Mouse (Mus musculus): ENCODE data around the gene Zfp580. TPM values are rescaled to one million over a fixed set of nuclear protein-coding genes. Genes with fewer than 3 reads are reported as not detected.
"Not testable (repeated sequence)": the region's sequence is repeated elsewhere in the genome, so short reads cannot be mapped to it uniquely, and the experiment has no call there.

The Zfp580 gene
- polyA plus RNA-seq, 1 experiment from 2014 or later = 18.7 TPM

- Histone ChIP-seq H3K4me1 (peaks cover 37% of the 10 kb centered on the region), H3K4me2 (no peak overlapping the region), H3K36me3 (peaks cover 31% of the 10 kb centered on the region), H3K27ac (replicated peaks) (no peak overlapping the region), H3K9ac (no peak overlapping the region), H3K9me3 (no peaks in the 10 kb centered on the region), H3K4me3 (no peak overlapping the region), H3K27me3 (replicated peaks) (no peaks in the 10 kb centered on the region)
- no peak for ATAC-seq (ENCODE audit: extremely low read depth, insufficient number of reproducible peaks, low FRiP score, low TSS enrichment)
- WGBS = 94% methylated on average over 21 of the region's 21 CpGs
These were observed 33.4 kb upstream of the Zfp580 start for GRCm38 (mm10) chr7:5017931-5018330.

GRCm38 (mm10) chr7:5019576-5019975, 31.8 kb upstream of the Zfp580 start:
- WGBS = 28% methylated on average over 8 of the region's 8 CpGs
- Histone ChIP-seq H3K4me1 (peaks cover 39% of the 10 kb centered on the region), H3K4me3 (peak overlapping the region; percentile 77), H3K4me2 (peak overlapping the region; percentile 91), H3K36me3 (peaks cover 46% of the 10 kb centered on the region), H3K9ac (peak overlapping the region; percentile 75), H3K27ac (replicated peaks) (peak overlapping the region; percentile 95)
- not testable (repeated sequence) for ATAC-seq (ENCODE audit: extremely low read depth, insufficient number of reproducible peaks, low FRiP score, low TSS enrichment); H3K9me3 ChIP-seq; H3K27me3 ChIP-seq (replicated peaks)

GRCm38 (mm10) chr7:5020000-5020681, 31.2 kb upstream of the Zfp580 start, which contains the start of the genes Zfp865 and Ccdc106:
Gene Zfp865, plus strand, starts transcription at chr7:5020376.
Gene Ccdc106, plus strand, starts transcription at chr7:5020553.
- peaks cover 39% of the 10 kb centered on the region for H3K4me1 ChIP-seq
- ATAC-seq (ENCODE audit: extremely low read depth, insufficient number of reproducible peaks, low FRiP score, low TSS enrichment) = peak; percentile 85
- H3K27ac ChIP-seq (replicated peaks) = peak within 1 kb of the TSS; percentile 95
- peak within 1 kb of the TSS; percentile 77 for H3K4me3 ChIP-seq
- under 1% methylated on average over 44 of the region's 49 CpGs for WGBS
- no peaks in the 10 kb centered on the region for H3K27me3 ChIP-seq (replicated peaks)
- peaks cover 52% of the 10 kb centered on the region for H3K36me3 ChIP-seq
- peak within 1 kb of the TSS; percentile 91 for H3K4me2 ChIP-seq
- no peaks in the 10 kb centered on the region for H3K9me3 ChIP-seq
- peak within 1 kb of the TSS; percentile 96 for H3K9ac ChIP-seq

GRCm38 (mm10) chr7:5020685-5021084, 30.7 kb upstream of the Zfp580 start:
- H3K27ac ChIP-seq (replicated peaks) = peak overlapping the region; percentile 95
- H3K27me3 ChIP-seq (replicated peaks) = no peaks in the 10 kb centered on the region
- H3K4me3 ChIP-seq = peak overlapping the region; percentile 77
- peak; percentile 3 for ATAC-seq (ENCODE audit: extremely low read depth, insufficient number of reproducible peaks, low FRiP score, low TSS enrichment)
- WGBS = under 1% methylated on average over 10 of the region's 15 CpGs
- H3K4me1 ChIP-seq = peaks cover 39% of the 10 kb centered on the region
- no peaks in the 10 kb centered on the region for H3K9me3 ChIP-seq
- peak overlapping the region; percentile 91 for H3K4me2 ChIP-seq
- peaks cover 57% of the 10 kb centered on the region for H3K36me3 ChIP-seq
- H3K9ac ChIP-seq = peak overlapping the region; percentile 96

GRCm38 (mm10) chr7:5021197-5021596, 30.1 kb upstream of the Zfp580 start:
- WGBS = 54% methylated on average over 5 of the region's 5 CpGs
- peak overlapping the region; percentile 77 for H3K4me3 ChIP-seq
- H3K36me3 ChIP-seq = peaks cover 62% of the 10 kb centered on the region
- H3K4me2 ChIP-seq = peak overlapping the region; percentile 91
- peaks cover 35% of the 10 kb centered on the region for H3K4me1 ChIP-seq
- peak overlapping the region; percentile 96 for H3K9ac ChIP-seq
- no peaks in the 10 kb centered on the region for H3K27me3 ChIP-seq (replicated peaks)
- ATAC-seq (ENCODE audit: extremely low read depth, insufficient number of reproducible peaks, low FRiP score, low TSS enrichment) = no peak
- H3K27ac ChIP-seq (replicated peaks) = peak overlapping the region; percentile 95
- H3K9me3 ChIP-seq = no peaks in the 10 kb centered on the region

GRCm38 (mm10) chr7:5029543-5029942, 21.8 kb upstream of the Zfp580 start:
- no peak overlapping the region for H3K4me3 ChIP-seq
- 89% methylated on average over 22 of the region's 22 CpGs for WGBS
- no peak overlapping the region for H3K27ac ChIP-seq (replicated peaks)
- H3K27me3 ChIP-seq (replicated peaks) = no peaks in the 10 kb centered on the region
- no peak overlapping the region for H3K4me2 ChIP-seq
- ATAC-seq (ENCODE audit: extremely low read depth, insufficient number of reproducible peaks, low FRiP score, low TSS enrichment) = no peak
- peaks cover 40% of the 10 kb centered on the region for H3K9me3 ChIP-seq
- no peaks in the 10 kb centered on the region for H3K4me1 ChIP-seq
- peaks cover 97% of the 10 kb centered on the region for H3K36me3 ChIP-seq
- H3K9ac ChIP-seq = no peak overlapping the region

GRCm38 (mm10) chr7:5029946-5030345, 21.4 kb upstream of the Zfp580 start:
- H3K4me3 ChIP-seq = no peak overlapping the region
- no peak overlapping the region for H3K4me2 ChIP-seq
- no peaks in the 10 kb centered on the region for H3K4me1 ChIP-seq
- H3K9me3 ChIP-seq = peaks cover 40% of the 10 kb centered on the region
- ATAC-seq (ENCODE audit: extremely low read depth, insufficient number of reproducible peaks, low FRiP score, low TSS enrichment) = no peak
- H3K27me3 ChIP-seq (replicated peaks) = no peaks in the 10 kb centered on the region
- no peak overlapping the region for H3K9ac ChIP-seq
- peaks cover 97% of the 10 kb centered on the region for H3K36me3 ChIP-seq
- H3K27ac ChIP-seq (replicated peaks) = no peak overlapping the region
- 87% methylated on average over 21 of the region's 21 CpGs for WGBS

GRCm38 (mm10) chr7:5030554-5031275, 20.6 kb upstream of the Zfp580 start:
- 0 out of 2 replicates have a peak overlapping the region, but pooled peaks have one; percentile 1 for H3K4me3 ChIP-seq
- ATAC-seq (ENCODE audit: extremely low read depth, insufficient number of reproducible peaks, low FRiP score, low TSS enrichment) = 0 out of 2 replicates have a peak, but pooled peaks have one; percentile 20
- 81% methylated on average over 63 of the region's 63 CpGs for WGBS

GRCm38 (mm10) chr7:5031496-5031895, 19.8 kb upstream of the Zfp580 start:
- H3K4me2 ChIP-seq = no peak overlapping the region
- no peak overlapping the region for H3K27ac ChIP-seq (replicated peaks)
- H3K27me3 ChIP-seq (replicated peaks) = no peaks in the 10 kb centered on the region
- H3K4me1 ChIP-seq = no peaks in the 10 kb centered on the region
- WGBS = 80% methylated on average over 46 of the region's 46 CpGs
- no peak overlapping the region for H3K4me3 ChIP-seq
- H3K9ac ChIP-seq = no peak overlapping the region
- no peak for ATAC-seq (ENCODE audit: extremely low read depth, insufficient number of reproducible peaks, low FRiP score, low TSS enrichment)
- peaks cover 40% of the 10 kb centered on the region for H3K9me3 ChIP-seq
- peaks cover 98% of the 10 kb centered on the region for H3K36me3 ChIP-seq

More at GRCm38 (mm10) chr7:5030554-5031275, 20.6 kb upstream of the Zfp580 start:
- Histone ChIP-seq H3K36me3 (peaks cover 98% of the 10 kb centered on the region), H3K27me3 (replicated peaks) (no peaks in the 10 kb centered on the region), H3K9me3 (peaks cover 40% of the 10 kb centered on the region), H3K4me2 (no peak overlapping the region), H3K27ac (replicated peaks) (no peak overlapping the region), H3K4me1 (no peaks in the 10 kb centered on the region), H3K9ac (no peak overlapping the region)

GRCm38 (mm10) chr7:5033818-5034217, 17.5 kb upstream of the Zfp580 start, which contains the start of gene 4632433K11Rik:
Gene 4632433K11Rik, plus strand, starts transcription at chr7:5034118.
- H3K27ac ChIP-seq (replicated peaks) = no peak within 1 kb of the TSS
- H3K4me2 ChIP-seq = no peak within 1 kb of the TSS
- 74% methylated on average over 3 of the region's 3 CpGs for WGBS
- H3K9me3 ChIP-seq = peaks cover 38% of the 10 kb centered on the region
- no peak for ATAC-seq (ENCODE audit: extremely low read depth, insufficient number of reproducible peaks, low FRiP score, low TSS enrichment)
- H3K4me1 ChIP-seq = peaks cover 9% of the 10 kb centered on the region
- H3K4me3 ChIP-seq = no peak within 1 kb of the TSS
- no peaks in the 10 kb centered on the region for H3K27me3 ChIP-seq (replicated peaks)
- H3K36me3 ChIP-seq = peaks cover 80% of the 10 kb centered on the region
- H3K9ac ChIP-seq = no peak within 1 kb of the TSS

GRCm38 (mm10) chr7:5035628-5036027, 15.7 kb upstream of the Zfp580 start:
- Histone ChIP-seq H3K36me3 (peaks cover 64% of the 10 kb centered on the region), H3K27ac (replicated peaks) (no peak overlapping the region), H3K4me1 (peaks cover 19% of the 10 kb centered on the region), H3K4me2 (no peak overlapping the region), H3K27me3 (replicated peaks) (no peaks in the 10 kb centered on the region), H3K4me3 (no peak overlapping the region), H3K9ac (no peak overlapping the region), H3K9me3 (peaks cover 21% of the 10 kb centered on the region)
- no peak for ATAC-seq (ENCODE audit: extremely low read depth, insufficient number of reproducible peaks, low FRiP score, low TSS enrichment)
- 93% methylated on average over 17 of the region's 17 CpGs for whole genome bisulfite sequencing
